Mouse (Mus musculus) heart, adult 2 months (tissue): ENCODE data around the gene Pdzd8. TPM values are rescaled to one million over a fixed set of nuclear protein-coding genes. Genes with fewer than 3 reads are reported as not detected.

ENCODE experiments used
- DNase-seq, 2 experiments: peaks; one replicate each; pipeline ENCODE4 v3.0.0; 2021
- H3K27ac ChIP-seq: fragments of 200-600 bp; 2 replicates; pipeline ENCODE4 v1.8.1; 2022
- H3K27me3 ChIP-seq: fragments of 200-500 bp; 2 replicates; pipeline ENCODE4 v1.6.1; 2012; ENCODE audit warnings: mild to moderate bottlenecking, low read length, inconsistent platforms, mixed read lengths; ENCODE audit not compliant: control insufficient read depth, insufficient read depth
- H3K36me3 ChIP-seq: fragments of 200-500 bp; 2 replicates; pipeline ENCODE4 v1.6.1; 2012; ENCODE audit warnings: low read length, inconsistent platforms; ENCODE audit not compliant: control insufficient read depth, insufficient read depth
- H3K4me1 ChIP-seq: fragments of 200-500 bp; 2 replicates; pipeline ENCODE4 v1.6.1; 2011; ENCODE audit warnings: low read length; ENCODE audit not compliant: control insufficient read depth, insufficient read depth
- H3K4me3 ChIP-seq: fragments of 200-600 bp; 2 replicates; pipeline ENCODE4 v1.8.1; 2022
- H3K79me2 ChIP-seq: fragments of 200-500 bp; replicated peaks from 2 replicates; pipeline ENCODE4 v1.6.1; 2012; ENCODE audit warnings: mild to moderate bottlenecking, inconsistent platforms, low read length, moderate library complexity, mixed read lengths; ENCODE audit not compliant: control insufficient read depth, insufficient read depth
- H3K9ac ChIP-seq: fragments of 200-500 bp; 2 replicates; pipeline ENCODE4 v1.6.1; 2012; ENCODE audit warnings: low read depth, mild to moderate bottlenecking, control low read depth, inconsistent platforms, low read length, mixed read lengths
- CTCF ChIP-seq: fragments of 200-600 bp; IDR thresholded peaks from 2 replicates; pipeline ENCODE4 v1.8.1; 2022; ENCODE audit warnings: antibody characterized with exemption, mild to moderate bottlenecking, moderate library complexity
- EP300 ChIP-seq: fragments of 200-500 bp; IDR thresholded peaks from 2 replicates; pipeline ENCODE4 v1.6.1; 2011; ENCODE audit warnings: low read depth, low read length, control low read depth; ENCODE audit not compliant: insufficient read depth
- POLR2A ChIP-seq: fragments of 200-500 bp; IDR thresholded peaks from 2 replicates; pipeline ENCODE4 v1.6.1; 2011; ENCODE audit warnings: mild to moderate bottlenecking, low read depth, low read length, control low read depth; ENCODE audit not compliant: insufficient read depth
- WGBS: fragments of 180-500 bp; shearing (Covaris S2); methylation state at CpG from one replicate; pipeline ENCODE4 v1.1.7; 2018; 5-methylcytosine and 5-hydroxymethylcytosine counted together
- intact Hi-C: fragments of 180-260 bp; cut with DNase I; formaldehyde crosslinking; loops from one replicate; pipeline ENCODE4 v1.15.1; 2025
- polyA plus RNA-seq: library from polyadenylated mRNA; depleted of rRNA; stranded (reverse); fragments of >200 nt; gene quantifications from 2 replicates; pipeline ENCODE4 v1.2.3, GENCODE M21; 2012
- total RNA-seq, 2 experiments: library from RNA; stranded (reverse); gene quantifications; 2 replicates each; pipeline ENCODE4 v1.2.3; 2021

Gene Pdzd8
- total and polyA plus RNA-seq, 3 experiments = 3.6 to 26.3 (median 23.1) TPM

GRCm38 (mm10) chr19:59342964-59343363 is 2.6 kb downstream of the Pdzd8 start:
- TF ChIP-seq EP300 = no peak
- no peak for TF ChIP-seq POLR2A
- TF ChIP-seq CTCF = no peak
- Histone ChIP-seq H3K79me2 (peaks cover 5% of the 10 kb centered on the region), H3K27ac (no peak overlapping the region), H3K9ac (no peak overlapping the region; the same call in 1 of the 2 replicates), H3K4me3 (no peak overlapping the region), H3K27me3 (no peaks in the 10 kb centered on the region), H3K4me1 (peaks cover 3% of the 10 kb centered on the region), H3K36me3 (peaks cover 10% of the 10 kb centered on the region)
- intact Hi-C loops = loop anchor here (10.0 kb wide), 1 partner anchor 398 kb away; the partner anchor contains the start of genes Eno4 and Hspa12a
- 36% methylated on average over 2 of the region's 2 CpGs for WGBS
- no peak for DNase-seq

GRCm38 (mm10) chr19:59339908-59340307 is 5.7 kb downstream of the Pdzd8 start:
- WGBS = 68% methylated on average over 3 of the region's 3 CpGs
- intact Hi-C loops = loop anchor here (10.0 kb wide), 1 partner anchor 395 kb away; the partner anchor contains the start of genes Eno4 and Hspa12a
- TF ChIP-seq POLR2A = no peak
- TF ChIP-seq EP300 = no peak
- TF ChIP-seq CTCF = no peak
- Histone ChIP-seq H3K27ac (no peak overlapping the region), H3K4me1 (peaks cover 3% of the 10 kb centered on the region), H3K27me3 (no peaks in the 10 kb centered on the region), H3K9ac (no peak overlapping the region), H3K79me2 (peaks cover 4% of the 10 kb centered on the region), H3K4me3 (no peak overlapping the region), H3K36me3 (peaks cover 10% of the 10 kb centered on the region)
- no peak for DNase-seq

- no peak overlapping the region for H3K27ac ChIP-seq
- no peak overlapping the region for H3K9ac ChIP-seq
- peaks cover 7% of the 10 kb centered on the region for H3K36me3 ChIP-seq
- peaks cover 2% of the 10 kb centered on the region for H3K4me1 ChIP-seq
- no peak for TF ChIP-seq EP300
- no peak for TF ChIP-seq CTCF
- TF ChIP-seq POLR2A = no peak
- H3K27me3 ChIP-seq = no peaks in the 10 kb centered on the region
- no peak for DNase-seq
- 85% methylated on average over 3 of the region's 3 CpGs for WGBS
- peaks cover 2% of the 10 kb centered on the region; the same call in 1 of the 2 replicates for H3K79me2 ChIP-seq
- intact Hi-C loops = no loop called here
- H3K4me3 ChIP-seq = no peak overlapping the region
These were observed 7.5 kb downstream of the Pdzd8 start for GRCm38 (mm10) chr19:59337872-59338681.

- no peaks in the 10 kb centered on the region for H3K27me3 ChIP-seq
- H3K4me1 ChIP-seq = no peaks in the 10 kb centered on the region; the same call in 1 of the 2 replicates
- no peak for DNase-seq
- H3K9ac ChIP-seq = no peak overlapping the region
- H3K79me2 ChIP-seq = peaks cover 3% of the 10 kb centered on the region; the same call in 1 of the 2 replicates
- TF ChIP-seq EP300 (no peak), CTCF (no peak), POLR2A (no peak)
- no peak overlapping the region for H3K4me3 ChIP-seq
- 100% methylated on average over 1 of the region's 1 CpGs for WGBS
- H3K36me3 ChIP-seq = peaks cover 4% of the 10 kb centered on the region
- intact Hi-C loops = no loop called here
- H3K27ac ChIP-seq = no peak overlapping the region
These were observed 8.9 kb downstream of the Pdzd8 start for GRCm38 (mm10) chr19:59336655-59337054.

- no peak overlapping the region for H3K4me3 ChIP-seq
- H3K36me3 ChIP-seq = no peaks in the 10 kb centered on the region; the same call in 1 of the 2 replicates
- intact Hi-C loops = no loop called here
- H3K9ac ChIP-seq = no peak overlapping the region
- H3K79me2 ChIP-seq = peaks cover 3% of the 10 kb centered on the region; the same call in 1 of the 2 replicates
- H3K27ac ChIP-seq = no peak overlapping the region
- H3K4me1 ChIP-seq = no peaks in the 10 kb centered on the region
- DNase-seq = no peak
- no peaks in the 10 kb centered on the region for H3K27me3 ChIP-seq
- TF ChIP-seq EP300 = no peak
- no peak for TF ChIP-seq POLR2A
- TF ChIP-seq CTCF = no peak
These were observed 14.8 kb downstream of the Pdzd8 start for GRCm38 (mm10) chr19:59330816-59331225.

- H3K9ac ChIP-seq = no peak within 1 kb of the TSS
- no peak within 1 kb of the TSS for H3K4me3 ChIP-seq
- no peak within 1 kb of the TSS for H3K27ac ChIP-seq
- WGBS = 97% methylated on average over 14 of the region's 14 CpGs
- no peak for DNase-seq
- no peaks in the 10 kb centered on the region for H3K27me3 ChIP-seq
- TF ChIP-seq EP300 (no peak), CTCF (no peak), POLR2A (no peak)
- H3K36me3 ChIP-seq = peaks cover 4% of the 10 kb centered on the region
- intact Hi-C loops = no loop called here
- peaks cover 9% of the 10 kb centered on the region for H3K79me2 ChIP-seq
- H3K4me1 ChIP-seq = 0 out of 2 replicates have a peak, but pooled peaks cover 1% of the 10 kb centered on the region
These were observed 23.6 kb downstream of the Pdzd8 start, which contains the start of gene Rps12-ps3 for GRCm38 (mm10) chr19:59321990-59322389. Gene Rps12-ps3, plus strand, starts transcription at chr19:59322290.
